12 mouse cellular contexts compared by ENCODE assay signal in genomic region chrX:77546448-77546847, GRCm38 (mm10). TPM values are rescaled to one million over a fixed set of nuclear protein-coding genes. Genes with fewer than 3 reads are reported as not detected.
DNase-seq lines count a peak whose midpoint lies in the region; ATAC-seq and TF ChIP-seq lines count a peak whose summit lies in the region.
"Had no signal": no experiment of that assay in that cellular context is flagged by ENCODE, and none has a peak within 500 bp of the region (broad histone marks: within the 10 kb centered on the region; RNA-seq: fewer than 3 reads in every experiment).

No protein-coding gene starts in this region.

- H3K27ac ChIP-seq in intestine, postnatal 0 days (ENCODE audit: low read depth, low read length): no peak overlapping the region
- no peak overlapping the region for H3K27ac ChIP-seq in intestine, embryonic 16.5 days (ENCODE audit: low read length)
- no peak overlapping the region for H3K27ac ChIP-seq in thymus, adult 2 months (ENCODE audit: control insufficient read depth, insufficient read depth, low read length)
- no peak overlapping the region for H3K27ac ChIP-seq in forebrain, embryonic 11.5 days (ENCODE audit: low read depth, low read length)
- H3K27ac ChIP-seq: embryonic facial prominence, embryonic 13.5 days had no signal

- no peak for ATAC-seq in intestine, postnatal 0 days
- ATAC-seq in intestine, embryonic 16.5 days: no peak
- ATAC-seq in common myeloid progenitor, adult 5-6 weeks (replicated peaks; ENCODE audit: low read depth, poor library complexity, severe bottlenecking): peak; percentile 56
- ATAC-seq in forebrain, embryonic 11.5 days (replicated peaks; ENCODE audit: low FRiP score): no peak

- H3K27me3 ChIP-seq in intestine, postnatal 0 days (replicated peaks; ENCODE audit: control insufficient read depth, insufficient read depth, low read length): no peaks in the 10 kb centered on the region
- no peaks in the 10 kb centered on the region for H3K27me3 ChIP-seq in intestine, embryonic 16.5 days (replicated peaks; ENCODE audit: control insufficient read depth, insufficient read depth, low read length)
- no peaks in the 10 kb centered on the region for H3K27me3 ChIP-seq in thymus, adult 2 months (ENCODE audit: control insufficient read depth, insufficient read depth, low read length)
- no peaks in the 10 kb centered on the region for H3K27me3 ChIP-seq in splenic B cell, adult 2 months (ENCODE audit: control insufficient read depth, insufficient read depth, low read length, poor library complexity, severe bottlenecking)
- no peaks in the 10 kb centered on the region for H3K27me3 ChIP-seq in forebrain, embryonic 11.5 days (ENCODE audit: control insufficient read depth, insufficient read depth, low read length)
- H3K27me3 ChIP-seq: embryonic facial prominence, embryonic 13.5 days; heart, embryonic 12.5 days had no signal

- DNase-seq in thymus, adult 2 months: peak; percentile 8
- no peak for DNase-seq in thymus, postnatal 10 days (ENCODE audit: low spot score in 2 of 2)
- peak; percentile 45 for DNase-seq in splenic B cell, adult 2 months (ENCODE audit: low read depth, low spot score)
- no peak for DNase-seq in urinary bladder, adult 2 months (ENCODE audit: low spot score)
- DNase-seq in forebrain, embryonic 11.5 days (ENCODE audit: low spot score): no peak
- DNase-seq: cerebellum, adult 11 months; kidney, adult 8-10 months had no signal

- no peak overlapping the region for H3K4me2 ChIP-seq in intestine, postnatal 0 days (replicated peaks; ENCODE audit: low read depth)
- no peak overlapping the region for H3K4me2 ChIP-seq in intestine, embryonic 16.5 days (ENCODE audit: low read depth, low read length)
- no peak overlapping the region for H3K4me2 ChIP-seq in forebrain, embryonic 11.5 days (ENCODE audit: low read depth, low read length, severe bottlenecking)
- H3K4me2 ChIP-seq: embryonic facial prominence, embryonic 13.5 days; heart, embryonic 12.5 days had no signal

- H3K9me3 ChIP-seq in intestine, postnatal 0 days (ENCODE audit: control insufficient read depth): no peaks in the 10 kb centered on the region
- no peaks in the 10 kb centered on the region for H3K9me3 ChIP-seq in intestine, embryonic 16.5 days (ENCODE audit: control insufficient read depth, low read length)
- H3K9me3 ChIP-seq in forebrain, embryonic 11.5 days (ENCODE audit: control insufficient read depth, low read length): no peaks in the 10 kb centered on the region
- H3K9me3 ChIP-seq: embryonic facial prominence, embryonic 13.5 days; heart, embryonic 12.5 days had no signal

- H3K9ac ChIP-seq in intestine, postnatal 0 days (ENCODE audit: low read depth, low read length): no peak overlapping the region
- H3K9ac ChIP-seq in intestine, embryonic 16.5 days (ENCODE audit: low read depth, low read length): no peak overlapping the region
- no peak overlapping the region for H3K9ac ChIP-seq in forebrain, embryonic 11.5 days (ENCODE audit: low read length)
- H3K9ac ChIP-seq: embryonic facial prominence, embryonic 13.5 days; heart, embryonic 12.5 days had no signal

- no peaks in the 10 kb centered on the region for H3K36me3 ChIP-seq in intestine, postnatal 0 days (ENCODE audit: control insufficient read depth, insufficient read depth)
- H3K36me3 ChIP-seq in intestine, embryonic 16.5 days (ENCODE audit: control insufficient read depth, insufficient read depth, low read length): no peaks in the 10 kb centered on the region
- H3K36me3 ChIP-seq in thymus, adult 2 months (ENCODE audit: control insufficient read depth, insufficient read depth, low read length): no peaks in the 10 kb centered on the region
- H3K36me3 ChIP-seq in splenic B cell, adult 2 months (ENCODE audit: control insufficient read depth, insufficient read depth, low read length, poor library complexity, severe bottlenecking): no peaks in the 10 kb centered on the region
- no peaks in the 10 kb centered on the region for H3K36me3 ChIP-seq in forebrain, embryonic 11.5 days (ENCODE audit: control insufficient read depth, insufficient read depth, low read length)
- H3K36me3 ChIP-seq: embryonic facial prominence, embryonic 13.5 days; heart, embryonic 12.5 days had no signal

- H3K4me1 ChIP-seq in intestine, postnatal 0 days (replicated peaks; ENCODE audit: control insufficient read depth, insufficient read depth, low read length): no peaks in the 10 kb centered on the region
- peaks cover 2% of the 10 kb centered on the region; the same call in 1 of the 2 replicates for H3K4me1 ChIP-seq in intestine, embryonic 16.5 days (ENCODE audit: control insufficient read depth, insufficient read depth, low read length)
- peaks cover 3% of the 10 kb centered on the region; the same call in 1 of the 2 replicates for H3K4me1 ChIP-seq in thymus, adult 2 months (replicated peaks; ENCODE audit: control insufficient read depth, insufficient read depth, low read length)
- no peaks in the 10 kb centered on the region for H3K4me1 ChIP-seq in forebrain, embryonic 11.5 days (replicated peaks; ENCODE audit: control insufficient read depth, insufficient read depth, low read length)

- no peak for TF ChIP-seq POLR2A in thymus, adult 2 months (IDR thresholded peaks at IDR 0.05; ENCODE audit: control insufficient read depth, extremely low read depth, insufficient read depth, low read length, poor library complexity)

- H3K4me3 ChIP-seq in intestine, postnatal 0 days (ENCODE audit: low read depth, low read length): no peak overlapping the region
- no peak overlapping the region for H3K4me3 ChIP-seq in intestine, embryonic 16.5 days (ENCODE audit: low read length)
- no peak overlapping the region for H3K4me3 ChIP-seq in thymus, adult 2 months (ENCODE audit: control insufficient read depth, insufficient read depth, low read length)
- H3K4me3 ChIP-seq in forebrain, embryonic 11.5 days (ENCODE audit: low read depth, low read length): no peak overlapping the region
- H3K4me3 ChIP-seq: embryonic facial prominence, embryonic 13.5 days; heart, embryonic 12.5 days had no signal

- 52% methylated on average over 1 of the region's 1 CpGs for WGBS in intestine, postnatal 0 days
- 73% methylated on average over 1 of the region's 1 CpGs for WGBS in intestine, embryonic 16.5 days
- WGBS in thymus, adult 2 months: 25% methylated on average over 1 of the region's 1 CpGs
- 96% methylated on average over 1 of the region's 1 CpGs for WGBS in forebrain, embryonic 11.5 days

- TF ChIP-seq CTCF in intestine, postnatal 0 days (IDR thresholded peaks at IDR 0.05; ENCODE audit: low read depth): peak; percentile 52
- no peak for TF ChIP-seq CTCF in thymus, adult 2 months (IDR thresholded peaks at IDR 0.05; ENCODE audit: borderline replicate concordance, control insufficient read depth, extremely low read depth, insufficient read depth, low read length, poor library complexity)

RNA-seq across cellular contexts. Expression of gene Tbl1x, which starts 35.6 kb away (rescaled TPM):
- 22.5 and 24.7 TPM in 2 replicates for polyA plus RNA-seq in intestine, postnatal 0 days (2015; fragmentation: Nextera tagmentation; extraction: Ambion mirVana)
- 49.6 and 53.3 TPM in 2 replicates for polyA plus RNA-seq in intestine, embryonic 16.5 days (2015; fragmentation: Nextera tagmentation; extraction: Ambion mirVana)
- polyA plus RNA-seq in thymus, adult 2 months (2012; rRNA removed): 30.0 TPM in 2 replicates
- 41.4 and 55.8 TPM in 2 replicates for total RNA-seq in common myeloid progenitor, adult 5-6 weeks (2017)
- 37.2 and 44.1 TPM in 2 replicates for polyA plus RNA-seq in urinary bladder, adult 2 months (2012; rRNA removed)
- polyA plus RNA-seq in forebrain, embryonic 11.5 days (2014; fragmentation: Nextera tagmentation; extraction: Ambion mirVana): 79.4 and 86.6 TPM in 2 replicates

Comparison
In these comparisons a context has a peak if more than half of its experiments do, and no peak if none do; other contexts are left out.
1. DNase-seq: peak in thymus, adult 2 months (single experiment) and splenic B cell, adult 2 months (single experiment); none in thymus, postnatal 10 days (0 of 2), urinary bladder, adult 2 months (single experiment) and forebrain, embryonic 11.5 days (single experiment).